8 mouse cellular contexts compared by ENCODE assay signal in the genomic region with DNA sequence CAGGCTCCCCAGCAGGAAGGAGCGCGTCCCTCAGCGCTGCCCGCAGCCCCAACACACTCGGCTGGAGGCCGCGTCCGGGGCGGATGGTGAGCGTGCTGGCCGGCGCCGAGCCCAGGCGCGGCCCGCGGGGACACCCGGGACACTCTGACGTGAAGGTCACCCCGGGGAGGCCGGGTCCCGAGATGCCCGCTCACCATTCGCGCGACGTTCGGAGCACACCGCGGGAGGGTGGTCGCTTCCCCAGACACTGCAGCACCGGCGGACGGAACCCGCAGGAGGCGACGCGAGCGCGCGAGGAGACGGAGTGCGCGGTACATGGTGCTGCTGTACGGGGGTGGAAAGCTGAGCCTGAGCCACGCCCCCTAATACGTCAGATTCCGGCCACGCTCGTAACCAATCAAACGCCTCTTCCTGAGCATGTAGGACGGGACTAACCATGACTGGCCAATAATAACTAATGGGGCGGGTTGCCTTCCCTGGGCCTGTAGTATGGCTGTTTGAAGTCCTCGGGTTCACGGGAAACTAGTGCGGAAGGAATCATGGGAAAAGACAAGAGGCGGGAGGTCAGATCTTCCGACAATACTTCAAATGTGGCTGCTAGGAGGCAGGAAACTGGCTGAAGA. TPM values are rescaled to one million over a fixed set of nuclear protein-coding genes. Genes with fewer than 3 reads are reported as not detected.
A peak's percentile ranks its signal among the peaks of the same experiment; 100 is the strongest.
DNase-seq lines count a peak whose midpoint lies in the region; ATAC-seq lines count a peak whose summit lies in the region.

A gene (minus strand): TSS at position 379 of the 623 bp plus-strand sequence.

- peaks cover 47% of the 10 kb centered on the region for H3K79me2 ChIP-seq in macrophage (ENCODE audit: inconsistent target)

- peak within 1 kb of the TSS; percentile 84 for H3K4me2 ChIP-seq in hindbrain, embryonic 16.5 days (ENCODE audit: low read length)

- peaks cover 7% of the 10 kb centered on the region for H3K4me1 ChIP-seq in hindbrain, embryonic 16.5 days (ENCODE audit: control insufficient read depth, insufficient read depth, low read depth, low read length)

- H3K4me3 ChIP-seq in hindbrain, embryonic 16.5 days (ENCODE audit: low read length) = peak within 1 kb of the TSS; percentile 83
- peak within 1 kb of the TSS; percentile 77 for H3K4me3 ChIP-seq in macrophage (ENCODE audit: inconsistent target)

- H3K9me3 ChIP-seq in hindbrain, embryonic 16.5 days (ENCODE audit: control insufficient read depth, low read length) = no peaks in the 10 kb centered on the region

- WGBS in hindbrain, embryonic 16.5 days = under 1% methylated on average over 56 of the region's 58 CpGs
- WGBS in macrophage (ENCODE audit: missing documents) = 0% methylated on average over 55 of the region's 58 CpGs

- no peaks in the 10 kb centered on the region for H3K27me3 ChIP-seq in hindbrain, embryonic 16.5 days (replicated peaks; ENCODE audit: control insufficient read depth, insufficient read depth, low read length)

- peak; percentile 87 for DNase-seq in WW6 (ENCODE audit: low read depth, low spot score)
- DNase-seq in cerebellum, postnatal 4 days (ENCODE audit: low spot score in 2 of 2) = peak; percentile 80 to 90
- peak; percentile 96 for DNase-seq in gastrocnemius, adult 18-20 months (ENCODE audit: low spot score)
- peak; percentile 91 to 96 for DNase-seq in left cerebral cortex, adult 18-20 months (ENCODE audit: low spot score in 2 of 2)
- peak; percentile 97 for DNase-seq in right cerebral cortex, adult 18-20 months
- peak; percentile 76 for DNase-seq in urinary bladder, postnatal 10 days (ENCODE audit: low spot score)

- no peaks in the 10 kb centered on the region for H3K36me3 ChIP-seq in hindbrain, embryonic 16.5 days (ENCODE audit: control insufficient read depth, insufficient read depth, low read length)
- H3K36me3 ChIP-seq in macrophage (ENCODE audit: inconsistent target) = no peaks in the 10 kb centered on the region

- peak; percentile 100 for ATAC-seq in hindbrain, embryonic 16.5 days

- peak within 1 kb of the TSS; percentile 96 for H3K9ac ChIP-seq in hindbrain, embryonic 16.5 days (ENCODE audit: low read depth, low read length)

- peak within 1 kb of the TSS; percentile 89 for H3K27ac ChIP-seq in hindbrain, embryonic 16.5 days (ENCODE audit: low read depth, low read length)
- peak within 1 kb of the TSS; percentile 71 for H3K27ac ChIP-seq in macrophage

RNA-seq across cellular contexts. Expression of the gene that starts here (rescaled TPM):
- total RNA-seq in gastrocnemius, adult 18-20 months (2021) = 100 to 1,000 TPM; 241 to 256 TPM
- polyA plus RNA-seq in hindbrain, embryonic 16.5 days (2015; fragmentation: Nextera tagmentation; extraction: Ambion mirVana) = 112 and 113 TPM in 2 replicates
- 10 to 100 TPM; 83.8 to 88.1 TPM for total RNA-seq in left cerebral cortex, adult 18-20 months (2021)
- 10 to 100 TPM in 17 of 26 experiments, 1 to 10 TPM in 9; 3.5 to 34.8 (median 13.5) TPM for total RNA-seq in macrophage (2018; cell fraction: chromatin; rRNA removed)
- total RNA-seq in macrophage (2018; cell fraction: cytosol; rRNA removed) = 10 to 100 TPM; 17.4 to 50.6 (median 23.6) TPM
- 10 to 100 TPM in 18 of 26 experiments, 1 to 10 TPM in 8; 6.5 to 31.6 (median 15.0) TPM for total RNA-seq in macrophage (2018; cell fraction: nucleus; rRNA removed)
- 37.4 to 41.8 TPM (median 39.4 TPM) in 3 replicates for polyA plus RNA-seq in macrophage (2018)

Comparison
In these comparisons a context has a peak if more than half of its experiments do, and no peak if none do; other contexts are left out.
1. Peak in every context shown above with its lines: DNase-seq, ATAC-seq, H3K4me3 ChIP-seq and H3K27ac ChIP-seq.